Mouse (Mus musculus) E14TG2a.4 (cell line): ENCODE measurements around the gene Tldc2.

Experiments used
- CTCF ChIP-seq: conservative IDR thresholded peaks from 2 replicates; pipeline ENCODE4 v1.5.1; 2014; ENCODE audit warnings: low read length
- NANOG ChIP-seq: IDR thresholded peaks from 2 replicates; pipeline ENCODE4 v1.6.1; 2014; ENCODE audit warnings: borderline replicate concordance, low read length, mixed read lengths
- POU5F1 ChIP-seq: IDR thresholded peaks from 2 replicates; pipeline ENCODE4 v1.6.1; 2014; ENCODE audit warnings: low read length, borderline replicate concordance

GRCm38 (mm10) chr2:157119075-157119474 lies 32.2 kb downstream of the Tldc2 start:
- no peak for TF ChIP-seq CTCF
- TF ChIP-seq POU5F1, result no peak
- TF ChIP-seq NANOG, result no peak
